Mouse (Mus musculus) natural killer cell, adult 2 months (primary cell): ENCODE measurements around the gene Hpcal1.
"Not testable (repeated sequence)": the region's sequence is repeated elsewhere in the genome, so short reads cannot be mapped to it uniquely, and the experiment has no call there.

ENCODE experiments used
- DNase-seq, 2 experiments: peaks; one replicate each; pipeline ENCODE4 v3.0.0; 2022; ENCODE audit warnings: low spot score in 2 of 2

Hpcal1 gene

DNA sequence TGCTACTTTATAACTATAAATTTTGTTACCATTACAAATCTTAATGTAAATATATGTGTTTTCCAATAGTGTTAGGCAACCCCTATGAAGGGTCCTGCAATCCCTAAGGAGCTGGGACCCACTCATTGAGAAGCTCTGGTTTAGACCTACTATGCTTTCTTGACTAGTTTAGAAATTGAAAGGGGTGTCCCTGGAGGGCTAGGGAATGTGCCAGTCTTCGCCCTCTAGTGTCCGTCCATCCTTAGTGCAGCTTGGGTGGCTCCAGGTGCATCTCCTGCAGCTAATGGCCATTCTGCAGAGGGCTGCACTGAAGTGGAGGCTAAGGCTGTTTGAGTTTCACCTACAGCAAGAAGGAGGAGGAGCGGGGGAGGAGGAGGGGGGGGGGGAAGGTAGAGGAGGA lies 87.7 kb downstream of the Hpcal1 start:
- no peak for DNase-seq

DNA sequence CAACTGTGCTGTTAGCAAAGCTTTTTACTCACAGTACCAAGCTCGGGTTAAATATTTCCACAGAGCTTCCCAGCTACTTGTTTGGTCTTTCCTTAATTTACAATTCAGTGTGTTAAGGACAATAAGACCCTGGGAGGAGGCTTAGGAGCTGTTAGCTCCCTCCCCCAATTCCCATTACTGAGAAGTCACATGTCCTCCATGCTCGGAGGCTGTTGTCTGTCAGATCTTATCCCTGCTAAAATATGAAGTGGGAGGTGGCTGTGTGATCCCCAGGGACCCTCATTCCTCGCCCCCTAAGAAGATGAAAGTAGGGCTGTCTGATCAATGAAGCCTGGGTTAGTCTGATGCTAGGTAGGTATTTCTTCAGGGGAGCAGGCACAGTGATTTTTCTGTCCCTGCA lies 88.4 kb downstream of the Hpcal1 start:
- no peak for DNase-seq

DNA sequence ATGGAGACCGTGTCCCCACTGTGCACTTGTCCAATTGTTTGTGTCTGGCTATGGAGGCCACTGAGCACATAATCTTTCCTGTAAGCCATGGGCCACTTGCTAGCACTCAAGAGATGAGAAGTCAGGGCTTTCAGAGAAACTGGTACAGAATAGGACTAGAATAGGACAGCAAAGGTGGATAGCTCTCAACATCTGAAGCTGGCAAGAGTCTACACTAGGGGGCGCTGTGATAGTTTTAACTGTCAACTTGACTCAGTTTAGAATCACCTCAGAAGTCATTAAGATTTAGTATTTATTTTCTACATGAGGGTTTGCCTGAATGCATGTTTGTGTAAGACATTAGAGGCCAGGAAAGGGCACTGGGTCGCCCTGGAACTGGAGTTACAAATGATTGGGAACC lies 98.8 kb downstream of the Hpcal1 start:
- no peak for DNase-seq

DNA sequence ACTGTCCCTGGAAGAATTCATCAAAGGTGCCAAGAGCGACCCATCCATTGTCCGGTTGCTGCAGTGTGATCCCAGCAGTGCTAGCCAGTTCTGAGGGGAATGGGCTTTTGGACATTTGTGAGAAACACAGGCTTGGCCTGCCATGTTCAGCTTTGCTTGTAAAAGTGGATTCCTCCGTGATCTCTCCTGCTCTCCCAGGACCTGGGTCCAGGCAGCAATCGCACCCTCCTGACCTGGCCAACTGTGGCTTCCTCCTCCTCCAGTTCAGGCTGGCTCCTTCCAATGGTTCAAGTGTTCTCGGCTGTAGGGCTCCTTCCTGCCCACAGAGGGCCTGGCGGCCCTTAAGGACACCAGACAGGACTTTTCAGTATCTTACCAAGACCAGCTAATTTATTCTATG lies 100.5 kb downstream of the Hpcal1 start:
- DNase-seq, result no peak

DNA sequence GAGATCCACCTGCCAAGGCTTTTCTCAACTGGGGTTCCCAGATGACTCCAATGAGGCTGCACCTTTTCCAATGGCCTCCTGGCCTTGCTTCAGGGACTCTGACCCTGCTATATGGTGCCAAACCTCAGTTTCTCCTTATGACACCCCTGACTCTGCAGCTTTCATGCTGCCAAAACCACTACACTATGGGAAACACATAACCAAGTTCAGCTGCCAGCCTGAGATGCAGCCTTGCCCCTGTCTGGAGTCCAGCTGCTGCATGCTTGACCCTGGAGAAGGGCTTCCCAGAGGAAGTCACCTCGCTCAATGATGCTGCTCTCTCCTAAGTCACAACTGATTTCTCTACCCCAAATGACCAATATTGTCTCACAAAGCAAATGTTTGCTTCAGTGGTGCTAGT lies 102.1 kb downstream of the Hpcal1 start:
- no peak for DNase-seq

DNA sequence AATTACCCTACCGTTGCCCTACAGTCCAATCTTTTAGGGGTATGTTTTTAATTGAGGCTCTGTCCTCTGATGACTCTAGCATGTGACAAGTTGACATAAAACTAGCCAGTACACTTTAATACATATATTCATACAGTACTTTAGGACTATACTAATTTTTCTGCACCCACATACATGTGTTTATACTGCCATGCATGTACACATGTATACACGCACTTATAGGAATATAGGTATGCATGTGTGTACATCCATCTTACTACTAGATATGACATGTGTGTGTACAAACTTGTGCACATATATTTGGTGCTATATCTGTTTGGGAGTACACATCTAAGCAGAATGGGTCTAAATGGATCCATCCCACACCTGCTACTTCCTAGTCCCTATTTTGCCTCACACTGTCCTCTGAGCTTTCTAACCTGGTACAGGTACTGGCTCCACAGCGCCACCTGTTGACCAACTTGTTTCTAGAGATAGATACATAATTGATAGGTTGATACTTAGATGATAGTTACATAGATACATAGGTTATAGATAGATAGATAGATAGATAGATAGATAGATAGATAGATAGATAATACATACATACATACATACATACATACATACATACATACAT lies 105.1 kb downstream of the Hpcal1 start:
- peak; percentile 47 to 65 for DNase-seq

DNA sequence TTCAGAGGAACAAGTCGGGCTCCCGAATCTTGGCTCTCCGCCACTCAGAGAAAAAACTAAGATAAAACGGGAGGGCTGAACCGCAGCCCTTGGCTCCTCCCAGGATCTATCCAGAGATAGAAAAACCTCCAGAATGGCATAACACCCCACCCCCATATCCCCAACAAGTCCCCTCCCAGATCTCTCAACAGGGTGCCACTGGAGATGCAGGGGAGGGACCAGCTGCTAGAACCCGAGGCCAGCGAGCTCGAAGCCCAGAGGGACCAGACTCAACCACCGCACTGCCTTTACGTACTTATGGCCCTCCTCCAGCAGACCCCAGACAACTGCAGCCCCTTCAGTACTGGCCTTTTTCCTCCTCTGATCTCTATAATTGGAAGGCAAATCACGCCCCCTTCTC lies 107.6 kb downstream of the Hpcal1 start:
- DNase-seq, result not testable (repeated sequence)

DNA sequence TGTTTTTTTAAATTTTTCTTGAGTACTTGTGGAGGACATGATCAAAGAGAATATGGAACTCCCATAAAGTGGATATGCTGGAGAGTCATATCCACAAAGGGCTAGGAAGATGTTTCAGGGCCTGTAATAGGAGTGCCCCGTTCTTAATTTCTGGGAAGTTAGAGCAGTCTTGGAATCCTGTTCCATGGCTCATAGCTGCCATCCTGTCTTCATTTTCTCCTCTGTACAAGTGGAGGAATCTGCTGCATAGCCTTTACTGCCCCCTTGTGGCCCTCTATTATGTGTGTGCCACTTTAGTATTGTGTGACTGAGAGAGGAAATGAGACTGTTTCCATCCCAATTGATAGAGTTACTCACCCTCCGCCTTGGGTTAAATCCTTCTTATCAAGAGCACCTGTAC lies 117.9 kb downstream of the Hpcal1 start:
- peak; percentile 35 to 40 for DNase-seq

DNA sequence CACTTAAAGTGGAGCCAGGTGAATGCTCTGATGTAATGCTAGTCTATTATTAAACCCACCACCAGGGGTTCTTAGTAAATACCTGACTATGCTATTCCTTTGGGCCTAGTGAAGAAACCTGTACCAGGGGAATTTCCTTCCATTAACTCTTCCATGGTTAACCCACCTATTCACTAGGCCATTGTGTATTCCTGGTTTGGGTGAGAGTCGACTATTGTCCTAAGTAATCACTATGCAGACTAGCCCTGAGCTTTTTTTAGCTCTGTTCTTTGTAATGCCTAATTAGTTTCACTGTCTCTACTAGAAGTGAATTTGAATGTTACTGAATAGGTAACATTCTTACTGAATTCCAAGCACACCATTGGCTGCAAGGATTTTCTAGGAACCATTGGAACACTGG lies 144.6 kb downstream of the Hpcal1 start:
- not testable (repeated sequence) for DNase-seq
